Mouse (Mus musculus): ENCODE data around the gene Fgfr2.

- TF ChIP-seq POLR2A (IDR thresholded peaks at IDR 0.05; ENCODE audit: insufficient read length, low read depth), result no peak
- TF ChIP-seq MYOD1 (IDR thresholded peaks at IDR 0.05; ENCODE audit: control insufficient read depth in 1 of 3, insufficient read length in 2 of 3, low read depth in 2 of 3), result no peak
- TF ChIP-seq MAX (IDR thresholded peaks at IDR 0.05; ENCODE audit: low read depth), result no peak
- no peak for TF ChIP-seq CEBPB (IDR thresholded peaks at IDR 0.05; ENCODE audit: insufficient read depth, poor library complexity, severe bottlenecking)
- TF ChIP-seq SRF (IDR thresholded peaks at IDR 0.05; ENCODE audit: control insufficient read depth, insufficient read length, low read depth), result no peak
- no peak for TF ChIP-seq E2F4 (IDR thresholded peaks at IDR 0.05; ENCODE audit: insufficient read depth)
- TF ChIP-seq POLR2AphosphoS2 (IDR thresholded peaks at IDR 0.05; ENCODE audit: insufficient read length, low read depth), result no peak
- TF ChIP-seq TCF12 (IDR thresholded peaks at IDR 0.05; ENCODE audit: insufficient read depth, poor library complexity, severe bottlenecking), result no peak
- TF ChIP-seq USF1 (IDR thresholded peaks at IDR 0.05; ENCODE audit: low read depth), result no peak
- no peak for TF ChIP-seq MYOG (IDR thresholded peaks at IDR 0.05; ENCODE audit: control insufficient read depth in 1 of 3, insufficient read depth in 1 of 3, insufficient read length in 2 of 3, low read depth in 2 of 3)
- TF ChIP-seq REST (IDR thresholded peaks at IDR 0.05; ENCODE audit: insufficient read depth, insufficient read length), result no peak
- no peak for TF ChIP-seq TCF3 (IDR thresholded peaks at IDR 0.05; ENCODE audit: insufficient read length, low read depth)
Observed at GRCm38 (mm10) chr7:131327054-131327453, 1796.1 kb downstream of the Fgfr2 start.
